Mouse (Mus musculus) intestine, embryonic 14.5 days (tissue): ENCODE measurements around the gene Nfix. TPM values are rescaled to one million over a fixed set of nuclear protein-coding genes. Genes with fewer than 3 reads are reported as not detected.

Experiments used
- ATAC-seq: fragments of 200-750 bp; cut with Nextera tagmentation; replicated peaks from 2 replicates; pipeline ENCODE4 v1.8.0; 2017; ENCODE audit warnings: low read depth, moderate number of reproducible peaks, moderate TSS enrichment, moderate library complexity; ENCODE audit not compliant: low FRiP score, low TSS enrichment
- DNase-seq: peaks from one replicate; pipeline ENCODE4 v3.0.0-alpha.2; 2018; ENCODE audit warnings: low spot score
- H3K27ac ChIP-seq: fragments of 300-500 bp; sonication (generic); 2 replicates; pipeline ENCODE4 v1.5.1; 2014; ENCODE audit warnings: low read depth, mild to moderate bottlenecking, control low read depth
- H3K27me3 ChIP-seq: fragments of 300-500 bp; sonication (generic); replicated peaks from 2 replicates; pipeline ENCODE4 v1.6.1; 2014; ENCODE audit warnings: low read length, control low read depth; ENCODE audit not compliant: control insufficient read depth, insufficient read depth
- H3K36me3 ChIP-seq: fragments of 300-500 bp; sonication (generic); 2 replicates; pipeline ENCODE4 v1.6.1; 2014; ENCODE audit warnings: low read length, control low read depth; ENCODE audit not compliant: control insufficient read depth, insufficient read depth
- H3K4me1 ChIP-seq: fragments of 300-500 bp; sonication (generic); replicated peaks from 2 replicates; pipeline ENCODE4 v1.6.1; 2014; ENCODE audit warnings: low read length, control low read depth, mixed read lengths; ENCODE audit not compliant: control insufficient read depth, insufficient read depth
- H3K4me2 ChIP-seq: fragments of 300-500 bp; sonication (generic); 2 replicates; pipeline ENCODE4 v1.6.1; 2014; ENCODE audit warnings: low read length
- H3K4me3 ChIP-seq: fragments of 300-500 bp; sonication (generic); 2 replicates; pipeline ENCODE4 v1.5.1; 2014; ENCODE audit warnings: low read depth, low read length, control low read depth, mixed read lengths
- H3K9ac ChIP-seq: fragments of 300-500 bp; sonication (generic); 2 replicates; pipeline ENCODE4 v1.6.1; 2014; ENCODE audit warnings: mild to moderate bottlenecking, low read length
- H3K9me3 ChIP-seq: fragments of 300-500 bp; sonication (generic); 2 replicates; pipeline ENCODE4 v1.6.1; 2016; ENCODE audit warnings: low read length, control low read depth; ENCODE audit not compliant: control insufficient read depth
- WGBS: fragments of 180-500 bp; shearing (Covaris S2); extraction: QIAGEN DNeasy Blood & Tissue Kit; methylation state at CpG from one replicate; pipeline ENCODE4 v1.1.7; 2014; 5-methylcytosine and 5-hydroxymethylcytosine counted together
- polyA plus RNA-seq: library from polyadenylated mRNA; unstranded; fragments of >200 nt; fragmentation: Nextera tagmentation; extraction: Ambion mirVana; gene quantifications from 2 replicates; pipeline ENCODE4 v1.2.1, GENCODE M21; 2014

Nfix gene
- polyA plus RNA-seq, 1 experiment from 2014 or later: 14.4 TPM

GRCm38 (mm10) chr8:84730541-84731370 is 69.4 kb downstream of the Nfix start:
- Histone ChIP-seq H3K9ac (no peak overlapping the region), H3K4me2 (no peak overlapping the region), H3K27me3 (peaks cover 7% of the 10 kb centered on the region; the same call in 1 of the 2 replicates), H3K36me3 (no peaks in the 10 kb centered on the region), H3K27ac (no peak overlapping the region), H3K4me1 (peaks cover 26% of the 10 kb centered on the region), H3K9me3 (no peaks in the 10 kb centered on the region), H3K4me3 (no peak overlapping the region)
- WGBS: 59% methylated on average over 9 of the region's 9 CpGs
- ATAC-seq (no peak), DNase-seq (no peak)

- 90% methylated on average over 16 of the region's 16 CpGs for WGBS
- no peak overlapping the region for H3K4me2 ChIP-seq
- H3K27ac ChIP-seq: no peak overlapping the region
- H3K27me3 ChIP-seq: 0 out of 2 replicates have a peak, but pooled peaks cover 6% of the 10 kb centered on the region
- H3K36me3 ChIP-seq: no peaks in the 10 kb centered on the region
- H3K4me1 ChIP-seq: peaks cover 33% of the 10 kb centered on the region
- ATAC-seq (no peak), DNase-seq (no peak)
- no peak overlapping the region for H3K4me3 ChIP-seq
- H3K9me3 ChIP-seq: no peaks in the 10 kb centered on the region
- H3K9ac ChIP-seq: no peak overlapping the region
Observed at GRCm38 (mm10) chr8:84729921-84730362, 70.2 kb downstream of the Nfix start.

- Histone ChIP-seq H3K9ac (no peak overlapping the region), H3K27ac (no peak overlapping the region), H3K36me3 (no peaks in the 10 kb centered on the region), H3K4me2 (no peak overlapping the region), H3K27me3 (0 out of 2 replicates have a peak, but pooled peaks cover 1% of the 10 kb centered on the region), H3K9me3 (no peaks in the 10 kb centered on the region), H3K4me1 (peaks cover 48% of the 10 kb centered on the region), H3K4me3 (no peak overlapping the region)
- ATAC-seq (no peak), DNase-seq (no peak)
- WGBS: 75% methylated on average over 3 of the region's 3 CpGs
Observed at GRCm38 (mm10) chr8:84728474-84728873, 71.7 kb downstream of the Nfix start.

GRCm38 (mm10) chr8:84725941-84726259 is 74.2 kb downstream of the Nfix start:
- 33% methylated on average over 3 of the region's 3 CpGs for whole genome bisulfite sequencing
- H3K4me1 ChIP-seq: peaks cover 38% of the 10 kb centered on the region
- H3K36me3 ChIP-seq: no peaks in the 10 kb centered on the region

GRCm38 (mm10) chr8:84725246-84725940 is 74.8 kb downstream of the Nfix start:
- DNase-seq: no peak

More at GRCm38 (mm10) chr8:84725941-84726259, 74.2 kb downstream of the Nfix start:
- DNase-seq (no peak), ATAC-seq (no peak)
- H3K4me3 ChIP-seq: no peak overlapping the region
- no peaks in the 10 kb centered on the region for H3K9me3 ChIP-seq
- no peak overlapping the region for H3K4me2 ChIP-seq
- H3K27ac ChIP-seq: 0 out of 2 replicates have a peak overlapping the region, but pooled peaks have one; percentile 35
- H3K27me3 ChIP-seq: no peaks in the 10 kb centered on the region
- no peak overlapping the region for H3K9ac ChIP-seq

GRCm38 (mm10) chr8:84724683-84725082 is 75.5 kb downstream of the Nfix start:
- WGBS: 51% methylated on average over 9 of the region's 9 CpGs
- Histone ChIP-seq H3K4me1 (peaks cover 36% of the 10 kb centered on the region), H3K27ac (no peak overlapping the region), H3K27me3 (no peaks in the 10 kb centered on the region), H3K9ac (no peak overlapping the region), H3K36me3 (no peaks in the 10 kb centered on the region), H3K4me3 (no peak overlapping the region), H3K4me2 (no peak overlapping the region), H3K9me3 (no peaks in the 10 kb centered on the region)
- ATAC-seq: no peak
- DNase-seq: no peak

More at GRCm38 (mm10) chr8:84725246-84725940, 74.8 kb downstream of the Nfix start:
- H3K9me3 ChIP-seq: no peaks in the 10 kb centered on the region
- H3K27ac ChIP-seq: peak overlapping the region; percentile 35; the same call in 1 of the 2 replicates
- H3K9ac ChIP-seq: no peak overlapping the region
- H3K36me3 ChIP-seq: no peaks in the 10 kb centered on the region
- ATAC-seq: no peak
- no peaks in the 10 kb centered on the region for H3K27me3 ChIP-seq
- no peak overlapping the region for H3K4me2 ChIP-seq
- H3K4me3 ChIP-seq: no peak overlapping the region
- WGBS: 65% methylated on average over 10 of the region's 10 CpGs
- H3K4me1 ChIP-seq: peaks cover 36% of the 10 kb centered on the region

- Histone ChIP-seq H3K9ac (0 out of 2 replicates have a peak overlapping the region, but pooled peaks have one; percentile 1), H3K4me1 (peaks cover 36% of the 10 kb centered on the region)
- WGBS: 28% methylated on average over 7 of the region's 7 CpGs
Observed at GRCm38 (mm10) chr8:84723571-84723900, 76.6 kb downstream of the Nfix start.

GRCm38 (mm10) chr8:84722850-84723570 is 77.1 kb downstream of the Nfix start, which contains the start of gene G430095P16Rik:
TSS of gene G430095P16Rik (plus strand) at chr8:84723007.
- DNase-seq (no peak), ATAC-seq (peak; percentile 85)
- no peaks in the 10 kb centered on the region for H3K9me3 ChIP-seq
- peak within 1 kb of the TSS; percentile 41 for H3K4me2 ChIP-seq
- H3K9ac ChIP-seq: 0 out of 2 replicates have a peak within 1 kb of the TSS, but pooled peaks have one; percentile 15
- no peak within 1 kb of the TSS for H3K4me3 ChIP-seq
- no peaks in the 10 kb centered on the region for H3K36me3 ChIP-seq
- peaks cover 6% of the 10 kb centered on the region; the same call in 1 of the 2 replicates for H3K27me3 ChIP-seq
- WGBS: 11% methylated on average over 10 of the region's 10 CpGs
- H3K27ac ChIP-seq: peak within 1 kb of the TSS; percentile 93
- H3K4me1 ChIP-seq: peaks cover 36% of the 10 kb centered on the region

More at GRCm38 (mm10) chr8:84723571-84723900, 76.6 kb downstream of the Nfix start:
- peak overlapping the region; percentile 41 for H3K4me2 ChIP-seq
- H3K27ac ChIP-seq: peak overlapping the region; percentile 93
- H3K36me3 ChIP-seq: no peaks in the 10 kb centered on the region
- DNase-seq (no peak), ATAC-seq (no peak)
- 0 out of 2 replicates have a peak, but pooled peaks cover 4% of the 10 kb centered on the region for H3K27me3 ChIP-seq
- H3K9me3 ChIP-seq: no peaks in the 10 kb centered on the region
- no peak overlapping the region for H3K4me3 ChIP-seq
